Mouse (Mus musculus) heart, embryonic 11.5 days (tissue): Measurements from ENCODE around the gene Dcxr. TPM values are rescaled to one million over a fixed set of nuclear protein-coding genes. Genes with fewer than 3 reads are reported as not detected.
"Not testable (repeated sequence)": the region's sequence is repeated elsewhere in the genome, so short reads cannot be mapped to it uniquely, and the experiment has no call there.

Source experiments
- ATAC-seq: fragments of 200-750 bp; cut with Nextera tagmentation; replicated peaks from 2 replicates; pipeline ENCODE4 v1.8.0; 2017; ENCODE audit warnings: moderate library complexity; ENCODE audit not compliant: insufficient number of reproducible peaks, low FRiP score, low TSS enrichment
- H3K27ac ChIP-seq: fragments of 300-500 bp; sonication (generic); 2 replicates; pipeline ENCODE4 v1.5.1; 2014; ENCODE audit warnings: mild to moderate bottlenecking, low read depth, low read length
- H3K27me3 ChIP-seq: fragments of 300-500 bp; sonication (generic); 2 replicates; pipeline ENCODE4 v1.6.1; 2014; ENCODE audit warnings: mild to moderate bottlenecking, low read length, mixed read lengths; ENCODE audit not compliant: control insufficient read depth, insufficient read depth
- H3K36me3 ChIP-seq: fragments of 300-500 bp; sonication (generic); 2 replicates; pipeline ENCODE4 v1.6.1; 2014; ENCODE audit warnings: mild to moderate bottlenecking, low read length, moderate library complexity, mixed read lengths; ENCODE audit not compliant: control insufficient read depth, insufficient read depth
- H3K4me1 ChIP-seq: fragments of 300-500 bp; sonication (generic); 2 replicates; pipeline ENCODE4 v1.6.1; 2014; ENCODE audit warnings: low read length; ENCODE audit not compliant: control insufficient read depth, insufficient read depth
- H3K4me2 ChIP-seq: fragments of 300-500 bp; sonication (generic); 2 replicates; pipeline ENCODE4 v1.6.1; 2014; ENCODE audit warnings: mild to moderate bottlenecking, moderate library complexity
- H3K4me3 ChIP-seq: fragments of 300-500 bp; sonication (generic); 2 replicates; pipeline ENCODE4 v1.5.1; 2014; ENCODE audit warnings: low read depth, low read length
- H3K9ac ChIP-seq: fragments of 300-500 bp; sonication (generic); 2 replicates; pipeline ENCODE4 v1.6.1; 2014; ENCODE audit warnings: mild to moderate bottlenecking, low read depth, low read length, moderate library complexity
- H3K9me3 ChIP-seq: fragments of 300-500 bp; sonication (generic); replicated peaks from 2 replicates; pipeline ENCODE4 v1.6.1; 2016; ENCODE audit warnings: low read length; ENCODE audit not compliant: control insufficient read depth
- WGBS: fragments of 180-500 bp; shearing (Covaris S2); extraction: QIAGEN DNeasy Blood & Tissue Kit; methylation state at CpG from one replicate; pipeline ENCODE4 v1.1.7; 2014; ENCODE audit not compliant: insufficient replicate concordance; 5-methylcytosine and 5-hydroxymethylcytosine counted together
- polyA plus RNA-seq: library from polyadenylated mRNA; unstranded; fragments of >200 nt; fragmentation: Nextera tagmentation; extraction: Ambion mirVana; gene quantifications from 2 replicates; pipeline ENCODE4 v1.2.1, GENCODE M21; 2014

Gene Dcxr
- polyA plus RNA-seq: 5.1 and 6.6 TPM in 2 replicates

DNA sequence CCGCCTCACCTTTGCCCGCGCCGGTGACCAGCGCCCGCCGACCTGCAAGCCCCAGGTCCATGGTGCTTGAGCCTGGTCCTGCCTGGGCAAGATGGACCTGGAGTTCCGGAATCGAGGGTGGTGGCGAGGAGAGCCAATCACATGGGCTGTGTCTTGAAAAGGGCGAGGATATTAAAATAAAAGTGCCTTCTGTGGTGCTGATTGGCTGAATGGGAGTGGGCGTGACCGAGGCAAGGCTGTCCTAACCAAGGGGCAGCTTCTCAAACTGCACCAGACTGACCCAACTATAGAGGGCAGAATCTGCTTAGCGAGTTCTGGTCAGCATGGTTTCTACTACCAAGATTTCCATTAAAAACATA lies at the start of gene Dcxr:
Gene Dcxr, minus strand, starts transcription at position 113 of the 359 bp plus-strand sequence.
- Histone ChIP-seq H3K27ac (no peak within 1 kb of the TSS), H3K9me3 (no peaks in the 10 kb centered on the region), H3K36me3 (no peaks in the 10 kb centered on the region), H3K4me3 (peak within 1 kb of the TSS; percentile 62), H3K4me2 (peak within 1 kb of the TSS; percentile 93), H3K4me1 (no peaks in the 10 kb centered on the region), H3K27me3 (peaks cover 40% of the 10 kb centered on the region), H3K9ac (peak within 1 kb of the TSS; percentile 59)
- under 1% methylated on average over 14 of the region's 14 CpGs for WGBS
- ATAC-seq: peak; percentile 86

DNA sequence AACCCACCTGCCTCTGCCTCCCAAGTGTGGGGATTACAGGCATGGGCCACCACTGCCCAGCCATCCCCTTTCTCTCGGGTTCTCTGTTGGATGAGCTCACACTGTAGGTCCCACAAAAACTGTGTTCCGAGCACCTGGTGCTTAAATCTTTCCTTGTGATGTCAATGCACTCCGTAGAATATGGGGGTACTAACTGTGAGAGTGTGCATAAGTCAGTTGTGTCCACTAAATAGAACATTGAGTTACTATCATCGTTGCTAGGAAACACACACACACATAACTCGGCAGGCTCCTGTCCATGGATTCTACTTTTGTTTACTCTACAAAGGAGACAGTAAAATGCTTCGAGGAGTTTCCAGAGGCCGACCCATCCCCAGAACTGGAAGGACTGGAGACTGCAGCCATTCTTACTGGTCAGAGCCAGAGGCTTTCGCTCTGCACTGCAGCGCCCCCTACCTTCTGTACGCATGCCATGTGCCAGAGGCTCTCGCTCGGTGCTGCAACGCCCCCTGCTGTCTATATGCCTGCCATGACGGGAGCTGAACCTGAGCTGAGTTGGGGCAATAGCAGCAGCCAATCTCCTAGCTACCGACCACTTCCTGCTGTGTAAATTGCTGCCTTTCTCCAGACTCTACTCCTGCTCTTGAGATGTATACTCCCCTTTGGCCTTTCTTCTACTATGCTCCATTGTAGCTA lies 48.8 kb upstream of the Dcxr start:
- Histone ChIP-seq H3K4me1 (no peaks in the 10 kb centered on the region), H3K27ac (no peak overlapping the region), H3K4me3 (no peak overlapping the region), H3K27me3 (peaks cover 6% of the 10 kb centered on the region; the same call in 1 of the 2 replicates), H3K36me3 (no peaks in the 10 kb centered on the region), H3K9me3 (no peaks in the 10 kb centered on the region), H3K4me2 (no peak overlapping the region), H3K9ac (no peak overlapping the region)
- peak; percentile 55 for ATAC-seq
- WGBS: 29% methylated on average over 15 of the region's 15 CpGs

DNA sequence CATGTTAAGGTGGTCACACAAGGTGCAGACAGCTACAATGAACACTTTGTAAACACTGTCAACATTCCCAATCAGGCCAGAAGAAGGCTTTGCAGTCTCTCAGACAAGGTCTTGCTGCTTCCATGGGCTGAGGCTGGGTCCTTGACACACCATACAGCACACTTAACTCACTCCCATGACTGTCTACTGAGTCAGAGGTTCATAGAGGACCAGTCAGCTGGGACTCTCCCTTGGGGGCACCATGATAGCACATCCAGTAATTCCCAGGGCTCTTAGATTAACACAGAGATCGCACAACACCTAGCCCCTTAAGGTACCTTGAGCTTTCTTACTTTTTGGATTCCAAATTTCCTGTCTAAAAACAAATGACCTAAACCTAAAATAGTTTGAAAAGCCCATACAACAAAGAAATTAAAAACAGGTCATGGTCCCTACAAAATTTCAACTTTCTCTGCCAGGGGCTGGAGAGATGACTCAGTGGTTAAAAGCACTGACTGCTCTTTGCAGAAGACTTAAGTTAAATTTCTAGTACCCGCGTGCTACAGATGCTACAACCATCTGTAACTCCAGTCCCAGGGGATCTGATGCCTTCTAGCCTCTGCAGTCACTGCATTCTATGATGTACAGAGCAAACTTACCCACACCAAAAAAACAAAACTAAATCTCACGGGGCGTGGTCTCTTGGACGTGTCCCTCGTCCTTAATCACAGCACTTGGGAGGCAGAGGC lies 46.5 kb upstream of the Dcxr start:
- no peaks in the 10 kb centered on the region for H3K4me1 ChIP-seq
- 74% methylated on average over 7 of the region's 7 CpGs for WGBS

DNA sequence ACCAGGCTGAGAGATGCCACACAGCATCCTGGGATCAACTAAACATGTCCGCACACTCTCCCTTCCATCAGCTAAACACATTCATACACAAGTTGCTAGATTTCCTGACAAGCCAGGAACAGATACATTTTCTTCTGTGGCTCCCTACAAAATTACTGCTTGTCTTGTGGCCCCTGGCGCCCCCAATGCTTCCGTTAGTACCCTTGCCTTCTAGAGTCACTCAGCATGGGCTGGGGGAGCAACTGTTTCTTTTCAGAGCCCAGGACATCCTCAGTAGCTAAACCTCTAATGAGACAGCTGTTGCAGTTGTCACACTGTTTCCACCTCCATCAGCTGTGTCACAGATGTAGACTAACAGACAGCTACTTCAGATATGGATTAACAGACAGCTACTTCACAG lies 45.7 kb upstream of the Dcxr start:
- no peak overlapping the region for H3K9ac ChIP-seq
- no peak for ATAC-seq
- no peaks in the 10 kb centered on the region for H3K9me3 ChIP-seq
- H3K36me3 ChIP-seq: no peaks in the 10 kb centered on the region
- H3K4me3 ChIP-seq: no peak overlapping the region
- H3K27ac ChIP-seq: no peak overlapping the region
- H3K4me1 ChIP-seq: no peaks in the 10 kb centered on the region
- no peak overlapping the region for H3K4me2 ChIP-seq
- 73% methylated on average over 3 of the region's 3 CpGs for WGBS
- H3K27me3 ChIP-seq: 0 out of 2 replicates have a peak, but pooled peaks cover 3% of the 10 kb centered on the region

More for the DNA sequence above, 46.5 kb upstream of the Dcxr start:
- Histone ChIP-seq H3K4me2 (no peak overlapping the region), H3K36me3 (no peaks in the 10 kb centered on the region), H3K27me3 (peaks cover 6% of the 10 kb centered on the region; the same call in 1 of the 2 replicates), H3K9me3 (no peaks in the 10 kb centered on the region), H3K9ac (no peak overlapping the region), H3K27ac (no peak overlapping the region), H3K4me3 (no peak overlapping the region)
- no peak for ATAC-seq

DNA sequence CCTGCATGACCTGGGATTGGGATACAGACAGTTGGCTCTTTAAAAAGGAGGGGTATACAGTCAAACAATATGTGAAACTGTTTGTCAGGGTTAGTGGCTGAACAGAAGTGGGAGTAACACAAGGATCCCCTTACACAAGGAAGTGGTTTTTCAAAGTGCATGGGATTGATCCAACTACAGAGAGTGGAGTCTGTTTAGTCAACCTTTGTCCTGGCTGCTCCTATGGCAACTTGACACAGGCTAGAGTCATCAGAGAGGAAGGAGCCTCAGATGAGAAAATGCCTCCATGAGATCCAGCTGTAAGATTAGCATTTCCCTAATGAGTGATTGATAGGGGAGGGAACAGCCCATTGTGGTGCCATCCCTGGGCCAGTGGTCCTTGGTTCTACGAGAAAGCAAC lies 41.1 kb upstream of the Dcxr start:
- no peak overlapping the region for H3K4me2 ChIP-seq
- no peak overlapping the region for H3K27ac ChIP-seq
- no peak overlapping the region for H3K9ac ChIP-seq
- peaks cover 15% of the 10 kb centered on the region for H3K27me3 ChIP-seq
- no peaks in the 10 kb centered on the region for H3K9me3 ChIP-seq
- no peak for ATAC-seq
- no peaks in the 10 kb centered on the region for H3K4me1 ChIP-seq
- H3K4me3 ChIP-seq: no peak overlapping the region
- WGBS: 52% methylated on average over 1 of the region's 1 CpGs
- no peaks in the 10 kb centered on the region for H3K36me3 ChIP-seq

DNA sequence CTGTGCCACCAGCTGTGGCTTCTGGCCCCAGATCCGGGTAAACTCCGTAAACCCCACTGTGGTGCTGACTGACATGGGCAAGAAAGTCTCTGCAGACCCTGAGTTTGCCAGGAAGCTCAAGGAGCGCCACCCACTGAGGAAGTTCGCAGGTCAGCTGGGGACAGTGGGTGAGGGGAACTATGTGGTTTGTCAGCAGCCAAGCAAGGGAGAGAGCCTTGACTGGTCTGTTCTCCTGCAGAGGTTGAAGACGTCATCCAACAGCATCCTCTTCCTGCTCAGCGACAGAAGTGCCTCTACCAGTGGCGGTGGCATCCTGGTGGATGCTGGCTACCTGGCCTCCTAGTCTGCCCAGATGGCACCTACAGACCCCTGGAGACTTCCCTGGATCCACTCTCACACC lies 39.9 kb upstream of the Dcxr start:
- not testable (repeated sequence) for ATAC-seq, H3K27ac ChIP-seq, H3K4me2 ChIP-seq, H3K36me3 ChIP-seq, H3K9me3 ChIP-seq, H3K4me1 ChIP-seq, H3K4me3 ChIP-seq, H3K9ac ChIP-seq
- H3K27me3 ChIP-seq: peaks cover 21% of the 10 kb centered on the region
- 68% methylated on average over 4 of the region's 7 CpGs for WGBS

DNA sequence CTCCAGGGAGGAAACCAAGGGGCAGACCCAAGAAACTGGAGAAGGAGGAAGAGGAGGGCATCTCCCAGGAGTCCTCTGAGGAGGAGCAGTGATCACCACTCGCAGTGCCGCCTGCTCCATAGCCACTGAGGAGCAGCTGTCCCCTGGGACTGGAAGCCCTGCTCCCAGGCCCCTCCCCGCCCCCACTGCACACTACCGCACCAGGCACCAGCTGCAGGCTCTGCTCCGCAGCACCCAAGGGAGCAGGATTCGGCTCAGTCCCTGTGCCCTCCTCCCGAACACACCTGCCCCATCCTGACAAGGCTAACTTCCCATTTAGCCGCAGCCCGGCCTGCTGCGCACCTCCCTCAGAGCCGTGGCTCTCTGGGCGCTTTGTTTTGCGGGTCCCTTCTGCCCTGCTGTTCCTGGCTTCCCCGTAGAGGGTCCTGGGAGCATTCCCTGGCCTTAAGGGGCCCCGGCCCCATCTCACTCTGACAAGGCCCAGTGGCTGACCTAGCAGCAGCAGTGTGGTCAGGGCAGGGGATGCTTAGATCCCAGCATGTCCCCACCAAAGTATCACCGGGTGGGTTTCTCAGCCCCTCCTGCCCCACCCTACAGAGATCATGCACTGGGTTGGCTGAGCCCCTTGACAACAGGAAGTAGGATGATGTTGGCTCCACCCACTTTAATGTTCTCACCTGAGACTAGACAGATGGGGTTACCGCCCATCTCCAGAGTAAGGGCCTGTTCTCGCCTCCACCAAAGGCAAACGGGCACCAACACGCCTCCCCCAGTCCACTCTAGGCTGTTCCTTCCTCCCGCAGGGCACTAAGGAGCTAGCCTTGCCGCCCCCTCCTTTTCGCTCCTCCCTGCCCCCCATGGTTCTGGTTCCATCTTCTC lies 36.3 kb upstream of the Dcxr start:
- ATAC-seq, H3K27ac ChIP-seq, H3K36me3 ChIP-seq, H3K9me3 ChIP-seq, H3K9ac ChIP-seq, H3K4me1 ChIP-seq, H3K4me3 ChIP-seq: not testable (repeated sequence)
- peak overlapping the region; percentile 49 for H3K4me2 ChIP-seq
- WGBS: 0% methylated on average over 3 of the region's 23 CpGs
- peaks cover 25% of the 10 kb centered on the region for H3K27me3 ChIP-seq

DNA sequence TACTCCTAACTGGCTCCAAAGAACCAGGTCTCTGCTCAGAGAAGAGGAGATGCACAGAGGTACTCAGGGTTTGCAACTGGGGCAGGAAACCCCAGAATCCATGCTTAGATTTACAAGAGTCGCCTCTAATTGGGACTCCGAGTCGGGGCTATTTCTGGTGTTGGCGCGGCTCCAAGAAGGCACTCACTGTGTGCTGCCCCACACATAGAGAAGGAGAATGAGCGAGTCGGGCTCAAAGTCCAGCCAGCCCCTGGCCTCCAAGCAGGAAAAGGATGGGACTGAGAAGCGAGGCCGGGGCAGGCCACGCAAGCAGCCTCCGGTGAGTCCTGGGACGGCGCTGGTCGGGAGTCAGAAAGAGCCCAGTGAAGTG lies 35.6 kb upstream of the Dcxr start, which contains the start of gene Hmga1b:
Gene Hmga1b, plus strand, starts transcription at position 123 of the 370 bp plus-strand sequence.
- Histone ChIP-seq H3K4me2 (peak within 1 kb of the TSS; percentile 49), H3K9me3 (peaks cover 12% of the 10 kb centered on the region), H3K27me3 (peaks cover 25% of the 10 kb centered on the region)
- WGBS: 13% methylated on average over 14 of the region's 14 CpGs
- not testable (repeated sequence) for H3K4me1 ChIP-seq, H3K36me3 ChIP-seq, H3K9ac ChIP-seq, H3K27ac ChIP-seq, H3K4me3 ChIP-seq, ATAC-seq
